Mouse (Mus musculus) lung, postnatal 36 days (tissue): Measurements from ENCODE around the gene Prr19.
"Not testable (repeated sequence)": the region's sequence is repeated elsewhere in the genome, so short reads cannot be mapped to it uniquely, and the experiment has no call there.

Experiments used
- DNase-seq: peaks from one replicate; pipeline ENCODE4 v3.0.0; 2022; ENCODE audit warnings: mixed read lengths

Gene Prr19

DNA sequence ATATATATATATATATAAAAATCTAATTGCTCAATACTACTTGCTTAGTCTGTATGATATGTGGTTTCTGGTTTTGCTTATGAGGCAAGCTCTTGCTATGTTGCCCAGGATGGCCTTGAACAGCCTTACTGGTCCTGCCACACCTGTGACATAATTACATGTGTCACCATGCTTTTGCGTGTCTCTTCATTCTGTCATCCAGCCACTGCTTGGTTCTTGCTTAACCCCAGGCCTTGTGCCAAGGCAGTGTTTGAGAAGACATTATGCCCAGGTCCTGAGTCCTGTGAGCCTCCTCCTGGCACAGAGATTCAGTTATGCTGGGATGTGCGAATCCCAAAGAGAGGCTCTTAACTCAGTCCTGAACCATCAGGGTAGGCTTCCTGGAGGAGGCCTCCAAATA lies 22.0 kb downstream of the Prr19 start:
- no peak for DNase-seq

DNA sequence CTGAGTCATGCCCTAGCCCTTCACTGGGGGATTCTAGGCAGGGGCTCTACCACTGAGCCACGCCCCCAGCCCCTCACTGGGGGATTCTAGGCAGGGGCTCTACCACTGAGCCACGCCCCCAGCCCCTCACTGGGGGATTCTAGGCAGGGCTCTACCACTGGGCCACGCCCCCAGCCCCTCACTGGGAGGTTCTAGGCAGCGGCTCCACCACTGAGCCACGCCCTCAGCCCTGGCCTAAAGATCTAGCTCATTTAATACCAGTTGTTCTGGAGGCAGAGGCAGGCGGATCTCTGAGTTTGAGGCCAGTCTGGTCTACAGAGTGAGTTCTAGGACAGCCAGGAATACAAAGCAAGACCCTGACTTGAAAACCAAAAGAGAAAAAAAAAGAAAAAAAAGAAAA lies 24.2 kb downstream of the Prr19 start:
- not testable (repeated sequence) for DNase-seq

DNA sequence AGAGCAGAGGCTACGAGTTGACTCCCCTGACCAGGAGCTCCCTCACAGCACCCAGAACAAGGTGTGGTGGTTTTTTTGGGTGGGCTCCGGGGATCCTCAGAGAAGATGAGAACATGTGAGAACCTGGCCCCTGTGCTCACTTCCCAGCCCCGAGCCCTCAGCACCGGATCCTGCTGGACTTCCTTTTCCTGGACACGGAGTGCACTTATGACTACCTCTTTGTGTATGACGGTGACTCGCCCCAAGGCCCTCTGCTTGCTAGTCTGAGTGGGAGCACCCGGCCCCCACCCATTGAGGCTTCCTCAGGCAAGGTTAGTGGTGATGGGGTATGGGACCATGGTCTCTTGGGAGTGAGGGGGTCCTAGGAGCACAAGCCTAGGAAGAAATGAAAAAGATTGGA lies 25.0 kb downstream of the Prr19 start:
- DNase-seq = no peak

DNA sequence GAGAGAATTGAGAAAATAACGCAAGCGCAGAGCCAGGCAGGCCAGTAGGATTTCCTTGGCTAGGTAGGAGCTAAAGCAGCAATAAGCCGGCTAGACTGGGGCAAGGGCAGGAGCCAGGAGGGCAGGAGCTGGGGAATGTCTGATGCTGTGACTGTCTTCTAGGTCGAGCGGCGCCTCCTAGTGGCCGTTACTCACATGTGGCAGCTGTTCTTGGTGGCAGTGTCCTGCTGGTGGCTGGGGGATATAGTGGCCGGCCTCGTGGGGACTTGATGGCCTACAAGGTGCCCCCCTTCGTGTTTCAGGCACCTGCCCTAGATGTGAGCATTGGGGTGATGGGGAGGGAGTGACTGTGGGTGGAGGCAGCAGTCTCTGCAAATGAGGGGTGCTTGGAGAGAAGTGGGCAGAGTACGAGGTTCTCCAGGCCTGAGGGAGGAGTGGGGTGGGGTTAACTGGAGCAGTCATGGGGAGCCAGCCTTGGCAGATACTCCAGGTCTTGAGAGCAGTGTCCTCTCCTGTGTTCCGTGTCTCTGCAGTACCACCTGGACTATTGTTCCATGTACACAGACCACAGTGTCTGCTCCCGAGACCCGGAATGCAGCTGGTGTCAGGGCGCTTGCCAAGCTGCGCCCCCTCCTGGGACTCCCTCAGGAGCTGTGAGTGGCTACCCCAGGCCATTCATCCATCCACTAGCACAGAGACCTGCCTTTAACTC lies 32.5 kb downstream of the Prr19 start:
- DNase-seq = peak; percentile 90

DNA sequence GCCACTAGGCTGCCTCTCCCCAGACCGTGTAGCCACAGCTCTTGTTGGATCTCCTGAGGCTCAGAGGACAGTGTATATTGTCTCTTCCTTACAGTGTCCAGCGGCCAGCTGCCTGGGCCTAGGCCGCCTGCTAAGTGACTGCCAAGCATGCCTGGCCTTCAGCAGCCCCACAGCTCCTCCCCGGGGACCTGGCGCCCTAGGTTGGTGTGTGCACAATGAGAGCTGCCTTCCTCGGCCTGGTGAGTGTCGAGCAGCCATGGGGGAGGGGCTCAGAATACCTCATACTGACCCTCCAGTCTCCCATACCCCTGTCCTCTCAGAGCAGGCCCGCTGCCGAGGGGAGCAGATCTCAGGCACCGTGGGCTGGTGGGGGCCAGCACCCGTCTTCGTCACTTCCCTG lies 33.3 kb downstream of the Prr19 start:
- no peak for DNase-seq

DNA sequence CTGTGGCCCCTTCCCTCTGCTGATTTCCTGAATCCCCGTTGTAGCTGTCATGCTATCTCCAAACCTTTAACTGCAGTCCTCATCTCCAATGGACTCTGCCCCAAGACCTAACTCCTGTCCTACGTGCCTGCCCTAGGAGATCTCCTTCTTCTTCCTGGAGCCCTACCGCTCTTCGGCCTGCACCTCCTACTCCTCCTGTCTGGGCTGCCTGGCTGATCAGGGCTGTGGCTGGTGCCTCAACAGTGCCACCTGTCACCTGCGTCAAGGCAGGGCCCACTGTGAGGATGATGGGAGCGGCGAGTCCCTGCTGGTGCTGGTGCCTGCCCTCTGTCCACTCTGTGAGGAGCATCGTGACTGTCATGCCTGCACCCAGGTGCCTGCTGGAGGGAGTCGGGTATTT lies 38.1 kb downstream of the Prr19 start:
- DNase-seq = no peak

DNA sequence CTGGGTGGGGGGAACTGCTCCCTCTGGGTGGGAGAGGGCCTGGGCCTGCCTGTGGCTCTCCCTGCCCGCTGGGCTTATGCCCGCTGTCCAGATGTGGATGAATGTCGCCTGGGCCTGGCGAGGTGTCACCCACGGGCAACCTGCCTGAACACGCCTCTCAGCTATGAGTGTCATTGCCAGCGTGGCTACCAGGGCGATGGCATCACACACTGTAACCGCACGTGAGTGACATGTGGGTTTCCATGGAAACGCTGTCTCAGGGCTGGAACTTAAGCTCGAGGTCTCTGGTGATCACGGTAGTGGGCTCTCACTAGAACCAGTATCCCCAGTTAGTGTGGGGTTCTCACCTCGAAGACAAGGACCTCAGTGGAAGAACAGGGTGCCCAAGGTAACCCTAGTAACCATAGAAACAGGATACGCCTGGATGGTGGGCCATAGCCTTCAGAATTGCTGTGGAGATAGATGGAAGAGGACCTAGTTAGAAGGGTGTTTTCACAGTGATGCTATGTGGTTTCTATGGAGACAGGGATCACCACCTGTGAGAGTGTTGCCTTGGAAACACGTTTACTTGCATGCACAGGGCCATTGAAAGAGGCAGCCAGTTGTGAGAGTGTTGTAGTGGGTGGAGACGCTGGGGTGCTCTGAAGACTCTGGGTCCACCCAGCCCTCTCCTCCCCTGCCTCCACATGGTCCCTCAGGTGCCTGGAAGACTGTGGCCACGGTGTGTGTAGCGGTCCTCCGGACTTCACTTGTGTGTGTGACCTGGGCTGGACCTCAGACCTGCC lies 40.0 kb downstream of the Prr19 start:
- DNase-seq = no peak

DNA sequence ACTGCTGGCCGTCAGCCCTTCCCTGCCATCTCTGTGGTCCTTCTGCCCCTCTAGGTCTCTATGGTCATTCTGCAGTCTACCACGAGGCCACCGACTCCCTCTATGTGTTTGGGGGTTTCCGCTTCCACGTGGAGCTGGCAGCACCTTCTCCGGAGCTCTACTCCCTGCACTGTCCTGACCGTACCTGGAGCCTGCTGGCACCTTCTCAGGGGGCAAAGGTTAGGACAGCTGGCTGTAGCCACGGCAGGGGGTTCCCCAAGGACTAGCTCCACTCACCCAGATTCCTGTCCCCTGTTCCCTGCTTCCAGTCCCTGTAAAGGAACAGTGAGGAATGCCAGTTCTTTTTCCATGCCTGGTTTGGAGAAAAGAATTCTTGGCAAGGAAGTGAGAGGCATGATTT lies 47.6 kb downstream of the Prr19 start:
- DNase-seq = no peak
